Mouse (Mus musculus): ENCODE data around the gene Ccm2l.

DNA sequence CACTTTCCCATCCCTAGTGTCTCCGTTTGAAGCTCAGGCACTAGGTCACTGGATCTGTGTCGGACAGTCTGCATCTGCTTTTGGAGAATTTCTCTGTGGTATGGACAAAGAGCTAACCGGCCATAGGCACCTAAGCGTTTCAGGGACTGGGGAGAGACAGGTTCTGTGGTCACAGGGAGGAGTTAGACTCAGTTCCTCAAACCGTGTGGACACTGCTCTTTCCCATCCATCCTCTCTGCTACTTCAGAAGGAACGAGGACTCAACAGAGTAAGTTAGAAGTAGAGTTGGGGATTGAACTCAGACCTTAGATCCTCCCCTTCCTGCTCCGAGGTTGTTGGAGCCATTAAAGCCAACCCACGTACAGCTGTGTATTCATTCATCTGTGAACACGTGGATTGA, 14.2 kb upstream of the Ccm2l start:
- no peak for TF ChIP-seq GATA1 (IDR thresholded peaks at IDR 0.05; ENCODE audit: borderline replicate concordance, low read length)
- TF ChIP-seq FLI1 (IDR thresholded peaks at IDR 0.05; ENCODE audit: low read length) = no peak
